Mouse (Mus musculus): ENCODE measurements around the gene Haus5. TPM values are rescaled to one million over a fixed set of nuclear protein-coding genes. Genes with fewer than 3 reads are reported as not detected.

Haus5 gene
- polyA plus RNA-seq (2017; shearing (Covaris generic)), result 41.2 TPM

GRCm38 (mm10) chr7:30664529-30665200, at the start of gene Haus5:
Gene Haus5 (minus strand): TSS chr7:30664994.

GRCm38 (mm10) chr7:30711942-30712341, 47.1 kb upstream of the Haus5 start, which contains the start of gene Atp4a:
Gene Atp4a (plus strand): TSS chr7:30712209.

GRCm38 (mm10) chr7:30698589-30698988, 33.8 kb upstream of the Haus5 start, which contains the start of gene 2200002J24Rik:
Gene 2200002J24Rik (plus strand): TSS chr7:30698926.

GRCm38 (mm10) chr7:30671480-30671879, 6.7 kb upstream of the Haus5 start, which contains the start of gene Pmis2:
Gene Pmis2 (minus strand): TSS chr7:30671605.

GRCm38 (mm10) chr7:30649591-30650540, 14.9 kb downstream of the Haus5 start, which contains the start of gene Rbm42:
Gene Rbm42 (minus strand): TSS chr7:30650317.

GRCm38 (mm10) chr7:30635752-30636151, 29.0 kb downstream of the Haus5 start, which contains the start of gene Etv2:
Gene Etv2 (minus strand): TSS chr7:30635852.

GRCm38 (mm10) chr7:30625530-30626384, 39.0 kb downstream of the Haus5 start, which contains the start of gene Cox6b1:
Gene Cox6b1 (minus strand): TSS chr7:30626151.

GRCm38 (mm10) chr7:30612654-30613402, 52.0 kb downstream of the Haus5 start, which contains the start of gene Upk1a:
Gene Upk1a (minus strand): TSS chr7:30612847.

Other genes starting within 250 kb of the Haus5 start
- 407 TPM for gene Hcst, start 245.1 kb downstream of the Haus5 start, polyA plus RNA-seq (2017; shearing (Covaris generic))
- 110 TPM for gene Nfkbid, start 243.3 kb downstream of the Haus5 start, polyA plus RNA-seq (2017; shearing (Covaris generic))
- gene Aplp1, start 219.5 kb downstream of the Haus5 start, polyA plus RNA-seq (2017; shearing (Covaris generic)), result 7.7 TPM
- not detected for gene Kirrel2, start 207.3 kb downstream of the Haus5 start, polyA plus RNA-seq (2017; shearing (Covaris generic))
- not detected for gene Nphs1, start 206.7 kb downstream of the Haus5 start, polyA plus RNA-seq (2017; shearing (Covaris generic))
- gene Prodh2, start 171.4 kb downstream of the Haus5 start, polyA plus RNA-seq (2017; shearing (Covaris generic)), result not detected
- gene Arhgap33, start 129.9 kb downstream of the Haus5 start, polyA plus RNA-seq (2017; shearing (Covaris generic)), result 1.5 TPM
- 3.7 TPM for gene Hspb6, start 112.8 kb downstream of the Haus5 start, polyA plus RNA-seq (2017; shearing (Covaris generic))
- 10.8 TPM for gene Proser3, start 112.7 kb downstream of the Haus5 start, polyA plus RNA-seq (2017; shearing (Covaris generic))
- 102 TPM for gene Lin37, start 105.2 kb downstream of the Haus5 start, polyA plus RNA-seq (2017; shearing (Covaris generic))
- gene U2af1l4, start 101.7 kb downstream of the Haus5 start, polyA plus RNA-seq (2017; shearing (Covaris generic)), result 47.4 TPM
- gene Gm49396, start 101.7 kb downstream of the Haus5 start, polyA plus RNA-seq (2017; shearing (Covaris generic)), result 122 TPM
- 244 TPM for gene Psenen, start 101.4 kb downstream of the Haus5 start, polyA plus RNA-seq (2017; shearing (Covaris generic))
- gene Igflr1, start 99.6 kb downstream of the Haus5 start, polyA plus RNA-seq (2017; shearing (Covaris generic)), result 235 TPM
- gene Kmt2b, start 76.3 kb downstream of the Haus5 start, polyA plus RNA-seq (2017; shearing (Covaris generic)), result 10.1 TPM
- gene Zbtb32, start 66.1 kb downstream of the Haus5 start, polyA plus RNA-seq (2017; shearing (Covaris generic)), result 19.2 TPM
- gene Upk1a, start 52.1 kb downstream of the Haus5 start, polyA plus RNA-seq (2017; shearing (Covaris generic)), result 0.82 TPM
- gene Cox6b1, start 38.8 kb downstream of the Haus5 start, polyA plus RNA-seq (2017; shearing (Covaris generic)), result 664 TPM
- gene Etv2, start 29.1 kb downstream of the Haus5 start, polyA plus RNA-seq (2017; shearing (Covaris generic)), result not detected
- gene Rbm42, start 14.7 kb downstream of the Haus5 start, polyA plus RNA-seq (2017; shearing (Covaris generic)), result 224 TPM
- not detected for gene Pmis2, start 6.6 kb upstream of the Haus5 start, polyA plus RNA-seq (2017; shearing (Covaris generic))
- gene 2200002J24Rik, start 33.9 kb upstream of the Haus5 start, polyA plus RNA-seq (2017; shearing (Covaris generic)), result not detected
- gene Atp4a, start 47.2 kb upstream of the Haus5 start, polyA plus RNA-seq (2017; shearing (Covaris generic)), result not detected
- 117 TPM for gene Tmem147, start 64.5 kb upstream of the Haus5 start, polyA plus RNA-seq (2017; shearing (Covaris generic))
- 0.37 TPM for gene Gapdhs, start 78.7 kb upstream of the Haus5 start, polyA plus RNA-seq (2017; shearing (Covaris generic))
- 1.3 TPM for gene Sbsn, start 86.5 kb upstream of the Haus5 start, polyA plus RNA-seq (2017; shearing (Covaris generic))
- gene Dmkn, start 98.8 kb upstream of the Haus5 start, polyA plus RNA-seq (2017; shearing (Covaris generic)), result not detected
- gene Krtdap, start 122.9 kb upstream of the Haus5 start, polyA plus RNA-seq (2017; shearing (Covaris generic)), result not detected
- gene Ffar2, start 158.8 kb upstream of the Haus5 start, polyA plus RNA-seq (2017; shearing (Covaris generic)), result not detected
- gene Ffar3, start 191.2 kb upstream of the Haus5 start, polyA plus RNA-seq (2017; shearing (Covaris generic)), result not detected
- gene Ffar1, start 196.6 kb upstream of the Haus5 start, polyA plus RNA-seq (2017; shearing (Covaris generic)), result 0.24 TPM
- 24.5 TPM for gene Cd22, start 215.3 kb upstream of the Haus5 start, polyA plus RNA-seq (2017; shearing (Covaris generic))
- gene Mag, start 249.9 kb upstream of the Haus5 start, polyA plus RNA-seq (2017; shearing (Covaris generic)), result 0.12 TPM